Mouse (Mus musculus) thymus, adult 2 months (tissue): Measurements from ENCODE around the gene Tcn2.

Experiments
- CTCF ChIP-seq: fragments of 200-500 bp; IDR thresholded peaks from 2 replicates; pipeline ENCODE4 v1.5.1; 2012; ENCODE audit warnings: mild to moderate bottlenecking, control low read depth, low read length, moderate library complexity, borderline replicate concordance; ENCODE audit not compliant: control insufficient read depth, poor library complexity, insufficient read depth; ENCODE audit errors: extremely low read depth
- POLR2A ChIP-seq: fragments of 200-500 bp; IDR thresholded peaks from 2 replicates; pipeline ENCODE4 v1.6.1; 2012; ENCODE audit warnings: mild to moderate bottlenecking, low read length, control low read depth, moderate library complexity; ENCODE audit not compliant: control insufficient read depth, poor library complexity, insufficient read depth; ENCODE audit errors: extremely low read depth

- TF ChIP-seq CTCF (no peak), POLR2A (no peak)
Measured at GRCm38 (mm10) chr11:3904673-3905072, 27.3 kb downstream of the Tcn2 start.
